Mouse (Mus musculus) thymus, postnatal 36 days (tissue): ENCODE data around the gene Ttc12.

ENCODE experiments used
- DNase-seq, 2 experiments: peaks; one replicate each; pipeline ENCODE4 v3.0.0; 2022; ENCODE audit warnings: mixed read lengths in 2 of 2

The Ttc12 gene

DNA sequence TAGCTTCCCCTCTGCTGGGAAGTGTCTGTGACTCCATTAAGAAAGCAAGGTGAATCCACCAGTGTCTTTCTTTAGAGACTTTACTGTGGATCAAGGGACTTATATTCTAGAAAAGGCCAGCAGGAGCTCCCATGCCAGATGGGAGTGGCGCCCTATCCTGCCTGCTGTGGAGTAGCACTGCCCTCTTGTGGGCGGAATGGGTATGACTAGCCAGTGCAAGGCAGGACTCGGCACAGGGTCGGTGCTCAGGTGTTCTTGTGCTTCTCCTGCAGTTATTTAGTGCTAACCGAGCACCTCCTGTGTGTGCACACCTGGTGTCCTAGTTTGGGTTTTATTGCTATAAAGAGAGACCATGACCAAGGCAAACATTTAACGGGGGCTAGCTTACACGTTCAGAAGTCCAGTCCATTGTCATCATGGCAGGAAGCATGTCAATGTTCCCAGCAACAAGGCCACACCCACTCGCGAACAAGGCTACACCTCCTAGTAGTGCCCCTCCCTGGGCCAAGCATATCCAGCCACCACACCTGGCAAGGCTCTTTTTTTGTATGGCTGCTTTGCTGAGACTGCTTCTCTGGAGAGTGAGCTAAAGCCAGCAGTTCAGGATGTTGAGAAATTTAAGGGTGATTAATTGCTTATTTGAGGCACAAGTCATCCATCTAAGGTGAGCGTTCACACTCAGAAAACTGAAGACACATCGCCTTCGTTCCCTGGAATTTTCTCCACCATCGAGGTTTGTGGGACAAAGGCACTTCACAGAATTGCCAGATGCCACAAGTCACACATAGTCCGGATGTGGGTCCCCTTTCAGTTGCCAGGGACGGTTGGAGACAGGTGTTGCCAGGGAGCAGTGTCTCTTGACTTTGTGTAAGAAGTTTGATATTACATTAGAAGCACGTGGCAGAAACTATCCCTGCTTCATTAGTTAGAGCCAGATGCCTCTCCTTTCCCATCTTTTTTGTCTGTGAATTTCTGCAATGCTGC is 3.2 kb upstream of the Ttc12 start:
- DNase-seq, result peak; percentile 84 to 85

DNA sequence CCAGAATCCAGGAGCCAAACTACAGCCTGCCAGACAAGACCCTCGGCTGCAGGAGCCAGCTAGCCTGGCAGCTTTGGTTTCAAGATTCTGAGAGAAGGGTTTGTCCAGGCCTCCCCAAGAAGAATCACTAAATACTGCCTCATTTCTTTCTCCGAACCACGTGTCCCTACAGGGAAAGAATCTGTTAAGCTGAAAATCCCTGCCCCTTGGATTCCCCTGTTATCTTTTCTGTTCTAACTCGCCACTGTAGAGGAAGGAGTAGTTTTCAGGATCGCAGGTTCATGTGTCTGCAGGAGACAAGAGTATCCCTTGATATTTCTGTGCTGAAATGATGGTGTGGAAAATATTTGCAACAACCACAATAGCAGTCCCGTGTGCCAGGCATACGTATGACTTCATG is 2.2 kb upstream of the Ttc12 start:
- DNase-seq, result no peak

DNA sequence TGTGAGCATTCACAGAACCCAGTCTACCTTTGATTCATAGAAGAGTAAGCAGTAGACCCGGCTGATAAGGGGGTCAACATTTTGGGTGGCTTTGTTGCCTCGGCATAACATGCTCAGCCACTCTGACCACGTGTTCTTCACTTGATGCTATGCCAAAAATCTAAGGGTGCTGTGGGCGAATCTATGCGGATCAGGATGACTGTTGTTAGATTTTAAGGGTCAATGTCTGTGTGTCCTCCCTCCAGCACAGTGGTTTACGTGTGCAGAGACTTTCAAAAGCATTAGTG is 1.6 kb upstream of the Ttc12 start:
- DNase-seq, result no peak

DNA sequence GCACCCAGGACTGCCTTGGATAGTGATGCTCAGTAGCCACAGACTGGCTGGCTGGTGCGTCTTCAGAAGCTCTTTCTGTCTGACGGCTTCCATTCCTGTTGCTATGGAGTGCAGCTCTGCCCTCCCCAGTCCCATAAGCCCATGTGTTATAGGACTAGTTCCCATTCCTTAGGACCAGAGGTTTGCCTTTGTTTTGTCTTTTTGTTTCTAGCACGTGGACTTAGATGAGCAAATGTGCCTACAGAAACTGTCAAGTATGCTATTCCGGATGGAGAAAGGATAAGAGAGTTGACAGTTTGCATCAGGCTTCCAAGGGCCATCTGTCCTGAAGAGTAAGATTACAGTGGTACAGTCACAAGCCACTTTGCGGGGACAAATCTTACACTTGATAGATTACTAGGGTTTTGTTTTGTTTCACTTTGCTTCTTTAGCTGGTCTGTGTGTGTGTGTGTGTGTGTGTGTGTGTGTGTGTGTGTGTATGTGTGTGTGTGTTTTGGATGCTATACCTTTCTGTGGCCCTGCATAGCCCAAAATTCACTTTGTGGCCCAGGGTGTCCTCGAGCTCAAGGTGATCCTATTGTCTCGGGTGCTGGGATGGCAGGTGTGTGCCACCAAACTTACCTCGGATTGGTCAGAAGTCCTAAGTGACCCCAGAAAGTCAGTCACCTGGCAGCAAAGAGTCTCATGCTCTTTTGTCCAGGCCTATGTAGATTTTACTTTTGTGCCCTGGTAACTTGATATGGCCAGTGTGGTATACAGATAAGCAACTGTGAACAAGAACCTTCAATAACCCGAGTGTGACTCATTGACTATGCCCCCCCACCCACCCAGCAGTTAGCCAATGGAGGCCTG is 1.0 kb upstream of the Ttc12 start:
- DNase-seq, result no peak

DNA sequence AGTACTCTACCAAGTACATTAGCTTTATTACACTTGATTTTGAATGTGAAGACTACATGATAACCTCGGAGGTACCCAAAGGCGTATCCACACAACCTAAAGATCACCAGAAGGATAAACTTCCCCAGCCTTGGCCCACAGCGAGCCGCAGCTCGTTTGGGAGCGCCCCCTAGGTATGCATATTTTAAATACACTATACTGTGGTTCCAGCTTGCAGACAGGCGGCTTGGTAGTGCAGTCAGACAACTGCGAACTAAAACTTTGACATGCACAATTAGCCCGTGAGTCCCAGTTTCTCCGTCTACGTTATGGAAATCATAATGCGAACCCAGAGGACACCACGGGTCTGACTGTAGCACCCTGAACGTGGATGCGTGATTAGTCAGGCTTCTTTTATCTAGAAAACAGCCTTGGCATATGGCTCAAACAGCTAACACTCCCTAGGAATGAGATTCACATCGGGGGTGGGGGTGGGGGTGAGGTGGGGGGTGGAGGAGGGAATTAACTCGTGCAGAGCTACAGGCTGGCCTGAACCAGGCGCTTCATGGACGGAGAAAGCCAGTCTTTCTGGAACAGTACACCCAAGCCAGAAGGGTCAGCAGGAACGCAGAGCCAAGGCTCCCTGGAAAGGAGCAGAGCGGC is 654 bp downstream of the Ttc12 start:
- DNase-seq, result peak in 1 of 2 experiments; percentile 31

DNA sequence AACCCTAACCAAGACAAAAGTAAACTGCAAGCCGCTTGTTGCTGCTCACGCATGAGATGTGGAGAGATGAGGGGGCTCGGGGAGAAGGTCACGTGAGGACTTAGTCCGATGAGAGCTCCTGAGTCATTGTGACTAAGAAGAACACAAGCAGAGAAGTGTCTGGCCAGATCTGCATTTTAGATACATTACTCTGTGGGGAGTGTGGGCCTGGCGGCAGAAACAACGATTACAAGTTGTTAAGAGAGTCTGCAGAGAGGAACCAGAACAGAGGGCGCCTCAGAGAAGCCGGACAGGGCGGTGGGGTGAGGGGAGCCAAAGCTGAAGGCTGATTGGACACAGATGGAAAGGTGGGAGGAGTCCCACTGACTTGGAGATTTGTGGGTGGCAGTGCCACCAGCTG is 2.7 kb downstream of the Ttc12 start:
- DNase-seq, result peak; percentile 30 to 48

DNA sequence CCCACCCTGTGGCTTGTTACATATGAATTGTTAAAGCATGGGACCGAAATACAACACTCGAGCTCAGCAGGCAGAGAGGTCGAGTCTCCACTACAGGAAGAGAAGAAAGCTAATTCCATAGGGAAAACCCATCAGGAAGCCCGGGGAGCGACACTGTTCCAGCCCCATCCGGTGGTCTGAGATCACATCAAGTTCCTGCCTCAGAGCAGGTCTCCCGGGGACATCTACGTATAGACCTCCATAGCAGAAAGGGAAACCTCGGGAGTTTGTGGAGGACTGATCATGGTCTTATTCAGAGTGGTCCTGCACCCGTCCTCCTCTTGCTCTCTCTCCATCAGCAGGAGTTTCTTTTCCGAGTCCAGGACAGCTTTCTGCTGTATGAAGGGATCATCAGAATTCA is 13.9 kb downstream of the Ttc12 start:
- DNase-seq, result no peak

DNA sequence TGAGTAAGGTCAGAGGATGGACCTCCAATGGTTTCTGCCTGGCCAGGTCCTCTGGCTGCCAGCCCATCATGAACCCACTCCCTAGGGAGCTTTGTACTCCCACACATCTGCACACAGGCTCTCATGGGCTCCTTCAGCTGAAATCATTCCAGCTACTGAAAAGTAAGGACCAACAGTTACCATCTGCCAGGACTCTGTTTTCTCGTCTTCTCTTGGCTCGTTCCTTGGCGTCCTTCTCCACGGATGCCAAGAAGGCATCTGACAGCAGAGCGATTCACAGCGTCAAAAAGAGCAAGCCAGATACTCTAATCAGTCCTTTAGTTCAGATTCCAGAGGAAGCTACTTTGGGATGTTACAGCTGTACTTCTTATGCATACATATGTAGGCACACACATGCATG is 15.1 kb downstream of the Ttc12 start:
- no peak for DNase-seq

DNA sequence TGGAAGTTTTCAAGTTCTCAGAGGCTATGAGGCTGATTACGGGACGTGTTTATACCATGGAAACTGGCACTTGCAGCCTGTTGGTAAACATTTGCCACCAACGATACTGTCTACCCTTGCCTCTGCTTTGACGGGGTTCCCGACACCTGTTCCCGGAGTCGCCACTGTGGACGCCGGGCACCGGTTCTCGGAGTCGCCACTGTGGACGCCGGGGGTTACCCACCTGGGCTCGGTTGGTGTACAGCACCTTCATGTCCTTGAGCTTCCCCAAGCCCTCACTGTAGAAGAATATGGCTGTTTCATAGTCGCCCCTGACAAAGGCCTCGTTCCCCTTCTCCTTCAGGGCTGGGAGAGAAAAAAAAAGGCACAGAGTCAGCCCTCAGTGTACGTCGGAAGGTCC is 16.0 kb downstream of the Ttc12 start:
- no peak for DNase-seq

DNA sequence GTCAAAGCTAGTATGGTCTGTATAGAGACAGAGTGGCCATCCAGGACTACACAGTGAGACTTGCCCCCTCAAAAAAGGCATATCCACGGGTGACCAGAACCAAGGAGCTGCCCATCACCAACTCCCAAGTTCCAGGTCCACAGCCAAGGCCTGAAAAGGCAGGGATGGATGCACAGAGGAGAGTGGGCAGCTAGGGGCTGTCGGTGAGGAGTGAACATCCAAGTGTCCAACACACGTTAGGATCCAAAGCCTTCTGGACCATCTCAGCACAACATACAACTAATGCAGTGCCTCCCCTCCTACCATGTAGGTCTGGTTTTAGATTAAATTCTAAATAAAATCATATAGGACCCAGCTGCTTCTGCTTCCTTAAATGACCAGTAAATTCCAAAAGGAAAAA is 29.9 kb downstream of the Ttc12 start:
- DNase-seq, result no peak

DNA sequence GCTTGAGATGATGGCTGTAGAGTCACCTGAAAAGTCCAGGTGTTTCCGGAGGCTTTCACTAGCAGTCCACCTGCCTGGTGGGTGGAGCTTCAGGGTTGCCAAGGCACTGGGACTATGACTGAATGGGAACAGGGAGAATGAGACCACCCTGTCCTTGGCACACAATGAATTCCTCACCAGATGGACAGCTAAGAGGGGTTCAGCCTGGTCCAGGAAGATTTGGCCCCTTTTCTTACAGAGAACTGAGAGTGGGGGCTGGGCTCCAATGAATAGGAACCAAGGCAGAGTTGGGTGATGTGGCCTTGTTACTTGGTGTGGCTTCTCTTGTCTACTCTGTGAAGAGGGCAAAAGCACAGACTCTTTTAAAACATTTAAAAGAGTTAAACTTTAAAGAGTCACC is 33.6 kb downstream of the Ttc12 start:
- no peak for DNase-seq

DNA sequence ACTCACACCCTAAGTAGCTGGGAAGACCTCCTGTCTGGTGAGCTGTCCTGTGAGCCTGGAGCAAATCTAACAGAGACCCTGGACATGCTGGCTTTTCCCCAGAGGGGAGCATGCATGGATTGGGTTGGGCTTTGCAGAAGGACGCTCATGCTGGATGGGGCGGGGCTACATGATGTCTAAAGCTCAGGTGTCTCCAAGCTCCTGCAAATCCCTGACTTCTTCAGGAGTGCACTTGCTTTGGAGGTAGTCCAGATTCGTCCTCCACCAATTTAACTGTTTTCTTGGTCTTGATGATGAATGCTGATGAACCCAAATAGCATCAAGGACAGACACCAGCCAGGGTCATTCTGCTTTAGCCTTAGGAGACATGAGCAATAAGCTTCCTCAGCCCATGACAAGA is 35.5 kb downstream of the Ttc12 start:
- no peak for DNase-seq

DNA sequence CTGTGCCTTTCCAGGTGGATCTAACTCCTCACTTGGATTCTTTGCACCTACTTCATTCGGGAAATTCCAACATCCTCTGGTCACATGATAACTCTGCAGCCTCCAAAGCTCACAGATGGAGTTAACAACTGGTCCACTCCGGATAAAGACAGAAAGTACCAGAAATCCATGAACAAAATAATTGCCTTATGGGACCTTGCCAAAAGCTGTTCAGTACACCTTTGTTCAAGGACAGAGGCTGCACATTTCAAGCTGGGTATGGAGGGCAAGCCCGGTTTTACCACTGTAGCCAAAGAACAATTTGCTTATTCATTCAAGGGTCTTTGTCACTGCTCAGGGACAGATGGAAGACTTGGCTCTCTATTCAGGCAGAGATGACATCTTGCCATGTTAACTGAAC is 43.4 kb downstream of the Ttc12 start:
- DNase-seq, result no peak

DNA sequence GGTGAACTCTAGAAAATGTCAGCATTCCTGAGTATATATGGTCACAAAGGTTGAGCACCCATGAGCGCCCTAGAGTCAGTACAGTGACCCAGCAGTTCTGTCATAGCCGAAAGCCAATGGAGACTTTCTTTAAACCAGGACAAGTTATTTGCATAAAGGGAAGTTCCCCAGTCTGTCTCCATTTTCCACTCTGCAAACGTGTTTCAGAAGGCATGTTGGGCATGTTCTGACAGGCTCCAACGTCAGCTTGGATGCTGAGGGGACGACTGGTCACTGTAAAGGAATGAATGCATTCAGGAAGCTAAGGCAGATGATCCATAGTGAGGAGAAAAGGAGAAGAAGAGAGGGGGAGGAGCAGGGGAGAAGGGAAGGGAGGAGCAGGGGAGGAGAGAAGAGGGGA is 58.5 kb downstream of the Ttc12 start:
- no peak for DNase-seq

DNA sequence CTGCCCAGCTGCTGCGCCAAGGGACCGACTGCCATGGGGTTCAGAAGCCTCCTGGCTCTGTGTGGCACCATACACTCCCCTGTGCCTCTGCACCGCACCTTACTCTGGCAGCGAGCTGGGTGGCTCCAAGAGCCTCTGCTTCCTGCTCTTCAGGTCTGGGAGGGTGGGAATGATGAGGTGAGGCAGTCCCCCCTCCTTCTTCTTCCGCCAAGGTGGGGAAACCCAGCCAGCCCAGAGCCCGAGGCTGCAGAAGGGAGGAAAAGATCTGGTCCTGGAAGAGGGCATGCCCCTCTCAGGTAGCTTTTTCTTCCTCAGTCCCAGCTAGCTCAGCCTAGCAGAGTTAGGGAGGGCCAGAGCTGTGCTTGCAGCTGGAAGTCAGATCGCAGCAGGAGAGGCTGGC is 59.1 kb downstream of the Ttc12 start, which contains the start of gene Ankk1:
TSS of gene Ankk1 (minus strand) at position 101 of the 400 bp plus-strand sequence.
- DNase-seq, result no peak

DNA sequence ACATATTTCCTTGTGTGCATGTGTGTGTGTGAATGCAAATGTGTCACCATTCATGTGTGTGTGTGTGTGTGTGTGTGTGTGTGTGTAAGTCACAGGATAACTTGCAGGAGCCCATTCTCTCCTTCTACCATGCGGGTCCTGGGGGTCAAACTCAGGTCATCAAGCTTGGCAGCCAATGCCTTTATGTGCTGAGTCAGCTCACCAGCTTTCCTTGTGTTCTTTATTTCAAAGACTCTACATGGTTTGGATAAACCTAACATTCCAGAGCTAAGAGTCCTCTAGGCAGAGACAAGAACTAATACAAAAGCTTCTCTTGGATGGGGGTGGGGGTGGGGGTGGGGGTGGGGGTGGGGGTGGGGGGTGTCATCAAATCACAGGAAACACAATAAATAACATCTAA is 60.4 kb downstream of the Ttc12 start:
- no peak for DNase-seq

DNA sequence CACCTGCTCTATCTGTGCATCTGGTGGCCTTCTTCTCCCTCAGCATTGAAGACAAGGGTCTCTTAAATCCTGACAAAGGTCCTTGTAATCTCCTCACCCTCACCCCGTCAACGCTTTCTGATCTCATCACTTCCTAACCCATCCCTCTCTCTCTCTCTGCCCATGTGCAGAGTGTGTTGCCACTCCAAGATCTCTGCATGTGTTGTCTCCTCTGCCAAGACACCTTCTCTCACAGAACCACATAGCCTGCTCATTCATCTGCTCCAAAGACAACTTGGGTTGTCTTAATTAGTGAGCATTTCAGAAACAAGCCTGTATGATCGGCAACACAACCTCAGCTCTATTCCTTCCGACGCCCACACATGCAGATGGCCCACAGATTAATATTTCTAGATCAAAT is 62.2 kb downstream of the Ttc12 start:
- no peak for DNase-seq

DNA sequence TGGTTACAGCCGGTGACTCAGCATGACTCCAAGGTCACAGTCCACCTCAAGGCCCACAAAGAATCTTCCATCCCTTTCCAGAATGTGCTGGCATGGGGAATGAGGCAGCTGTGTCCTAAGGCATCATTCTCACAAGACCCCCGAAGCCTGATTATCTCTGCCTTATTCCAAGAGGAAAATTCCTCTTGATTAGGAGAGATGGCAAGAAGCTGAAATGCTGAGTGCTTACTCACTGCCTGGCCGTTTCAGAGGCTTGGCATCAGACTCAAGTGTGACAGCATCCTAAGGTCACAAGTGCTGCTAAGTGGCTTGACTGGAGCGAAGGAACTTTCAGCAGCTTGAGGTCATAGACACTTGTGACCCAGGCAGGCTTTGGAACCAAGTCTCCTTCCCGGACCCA is 75.4 kb downstream of the Ttc12 start:
- no peak for DNase-seq

DNA sequence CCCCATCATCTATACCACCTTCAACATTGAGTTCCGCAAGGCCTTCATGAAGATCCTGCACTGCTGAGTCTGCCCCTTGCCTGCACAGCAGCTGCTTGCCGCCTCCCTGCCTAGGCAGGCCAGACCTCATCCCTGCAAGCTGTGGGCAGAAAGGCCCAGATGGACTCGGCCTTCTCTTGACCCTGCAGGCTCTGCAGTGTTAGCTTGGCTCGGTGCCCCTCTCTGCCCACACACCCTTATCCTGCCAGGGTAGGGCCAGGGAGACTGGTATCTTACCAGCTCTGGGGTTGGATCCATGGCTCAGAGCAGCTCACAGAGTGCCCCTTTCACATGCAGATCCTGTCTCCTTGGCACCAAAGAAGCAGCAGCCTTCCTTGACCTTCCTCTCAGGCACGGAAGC is 79.0 kb downstream of the Ttc12 start:
- no peak for DNase-seq

DNA sequence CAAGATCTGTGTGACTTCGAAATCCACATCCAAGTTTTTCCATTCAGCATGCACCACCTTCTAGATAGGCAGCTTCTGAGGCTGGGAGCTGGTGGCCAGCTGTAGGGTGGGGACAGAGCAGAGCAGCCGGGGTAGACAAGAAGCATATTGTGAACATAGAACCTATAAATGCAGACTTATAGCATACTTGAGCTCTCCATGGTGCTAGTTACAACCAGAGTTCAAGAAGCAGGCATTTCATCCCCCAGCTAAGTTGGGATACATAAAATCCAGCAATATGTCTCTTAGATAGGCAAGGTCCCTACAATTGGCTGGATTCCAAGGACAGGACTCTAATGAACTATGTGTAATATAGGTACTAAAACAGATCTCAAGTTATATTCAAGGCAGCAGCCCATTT is 82.3 kb downstream of the Ttc12 start:
- no peak for DNase-seq

DNA sequence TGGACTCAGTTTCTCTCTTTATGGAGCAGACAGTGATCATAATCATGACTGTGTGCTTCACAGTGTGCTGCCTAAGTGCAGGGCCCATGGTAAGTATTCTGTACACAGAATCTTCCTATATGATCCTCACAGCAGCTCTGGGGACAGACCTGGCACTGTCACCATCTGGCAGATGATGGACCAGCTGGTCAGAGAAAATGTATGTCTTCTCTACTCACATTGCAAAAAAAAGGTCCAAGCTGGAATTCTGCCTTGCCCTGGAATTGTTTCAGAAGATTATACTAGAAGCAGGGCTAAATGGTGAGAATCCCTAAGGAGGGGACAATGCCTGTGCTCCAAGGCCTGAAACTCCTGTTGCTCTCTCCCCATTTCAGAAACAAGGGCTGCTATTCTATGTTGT is 90.0 kb downstream of the Ttc12 start:
- DNase-seq, result no peak

DNA sequence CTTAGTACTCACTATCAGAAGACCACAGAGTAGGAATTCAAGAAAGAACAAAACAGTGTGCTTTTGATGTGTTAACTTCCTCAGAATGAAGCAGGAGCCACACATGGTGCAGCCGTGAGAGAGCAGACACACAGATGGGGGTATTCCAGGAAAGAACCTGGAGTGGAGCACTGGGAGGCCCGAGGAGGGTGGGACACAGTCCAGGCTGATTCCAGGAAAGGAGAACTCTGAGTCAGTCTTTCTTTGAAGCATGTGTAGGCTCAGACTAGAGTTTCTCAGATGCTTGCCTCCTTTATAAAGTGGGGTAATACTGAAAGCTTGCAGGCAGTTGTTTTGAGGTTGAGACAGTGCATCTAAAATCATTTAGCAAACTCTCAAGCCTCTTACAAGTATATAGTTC is 93.8 kb downstream of the Ttc12 start:
- DNase-seq, result no peak
